Mouse (Mus musculus): ENCODE measurements around the gene Zswim8. TPM values are rescaled to one million over a fixed set of nuclear protein-coding genes. Genes with fewer than 3 reads are reported as not detected.

The Zswim8 gene
- polyA plus RNA-seq, 1 experiment from 2014 or later: 13.6 TPM

DNA sequence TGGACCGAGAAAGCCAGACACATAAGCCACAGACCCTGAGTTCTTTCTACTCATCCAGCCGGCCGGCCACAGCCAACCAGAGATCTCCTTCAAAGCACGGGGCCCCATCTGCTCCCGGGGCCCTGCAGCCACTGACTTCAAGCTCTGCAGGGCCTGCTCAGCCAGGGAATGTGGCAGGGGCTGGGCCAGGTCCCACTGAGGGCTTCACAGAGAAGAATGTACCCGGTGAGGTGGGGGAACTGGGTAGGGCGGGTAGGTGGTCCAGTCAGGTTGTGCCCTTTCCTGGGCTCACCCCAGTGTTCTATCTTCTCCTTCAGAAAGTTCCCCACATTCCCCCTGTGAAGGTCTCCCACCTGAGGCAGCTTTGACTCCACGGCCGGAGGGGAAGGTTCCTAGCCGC lies 11.1 kb downstream of the Zswim8 start:
- Histone ChIP-seq H3K9me3 (ENCODE audit: control insufficient read depth, low read length) (no peaks in the 10 kb centered on the region), H3K36me3 (ENCODE audit: control insufficient read depth, insufficient read depth, low read length) (peaks cover 65% of the 10 kb centered on the region), H3K27ac (replicated peaks) (no peak overlapping the region), H3K27me3 (ENCODE audit: control insufficient read depth, insufficient read depth, low read length) (no peaks in the 10 kb centered on the region), H3K9ac (ENCODE audit: low read length) (no peak overlapping the region), H3K4me3 (ENCODE audit: low read depth, low read length) (no peak overlapping the region), H3K4me1 (replicated peaks; ENCODE audit: control insufficient read depth, insufficient read depth) (no peaks in the 10 kb centered on the region), H3K4me2 (replicated peaks; ENCODE audit: low read depth) (no peak overlapping the region)
- DNase-seq (ENCODE audit: low spot score) (no peak), ATAC-seq (ENCODE audit: low FRiP score, low TSS enrichment) (no peak)
- 92% methylated on average over 10 of the region's 10 CpGs for WGBS
- TF ChIP-seq EP300 (optimal IDR thresholded peaks at IDR 0.05) (no peak), CTCF (IDR thresholded peaks at IDR 0.05; ENCODE audit: low read depth) (no peak)

DNA sequence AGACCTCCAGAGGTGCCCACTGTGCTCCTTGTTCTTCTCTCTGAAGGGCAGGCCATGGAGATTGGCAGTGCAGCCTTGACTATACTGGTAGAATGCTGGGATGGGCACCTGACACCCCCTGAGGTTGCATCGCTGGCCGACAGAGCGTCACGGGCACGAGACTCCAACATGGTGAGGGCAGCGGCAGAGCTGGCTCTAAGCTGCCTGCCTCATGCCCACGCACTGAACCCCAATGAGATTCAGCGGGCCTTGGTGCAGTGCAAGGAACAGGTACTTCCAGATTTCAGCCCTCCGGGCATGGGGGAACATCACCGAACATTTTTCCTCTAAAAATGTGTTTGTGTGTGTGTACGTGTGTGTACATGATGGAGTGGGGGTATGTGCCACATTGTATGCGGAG lies 12.4 kb downstream of the Zswim8 start:
- TF ChIP-seq EP300 (optimal IDR thresholded peaks at IDR 0.05) (no peak), CTCF (IDR thresholded peaks at IDR 0.05; ENCODE audit: low read depth) (no peak)
- no peak overlapping the region for H3K4me2 ChIP-seq (replicated peaks; ENCODE audit: low read depth)
- no peaks in the 10 kb centered on the region for H3K27me3 ChIP-seq (ENCODE audit: control insufficient read depth, insufficient read depth, low read length)
- no peak overlapping the region for H3K4me3 ChIP-seq (ENCODE audit: low read depth, low read length)
- H3K9ac ChIP-seq (ENCODE audit: low read length): no peak overlapping the region
- ATAC-seq (ENCODE audit: low FRiP score, low TSS enrichment) (no peak), DNase-seq (ENCODE audit: low spot score) (no peak)
- peaks cover 66% of the 10 kb centered on the region for H3K36me3 ChIP-seq (ENCODE audit: control insufficient read depth, insufficient read depth, low read length)
- H3K9me3 ChIP-seq (ENCODE audit: control insufficient read depth, low read length): no peaks in the 10 kb centered on the region
- H3K27ac ChIP-seq (replicated peaks): no peak overlapping the region
- no peaks in the 10 kb centered on the region for H3K4me1 ChIP-seq (replicated peaks; ENCODE audit: control insufficient read depth, insufficient read depth)
- 88% methylated on average over 12 of the region's 12 CpGs for WGBS

DNA sequence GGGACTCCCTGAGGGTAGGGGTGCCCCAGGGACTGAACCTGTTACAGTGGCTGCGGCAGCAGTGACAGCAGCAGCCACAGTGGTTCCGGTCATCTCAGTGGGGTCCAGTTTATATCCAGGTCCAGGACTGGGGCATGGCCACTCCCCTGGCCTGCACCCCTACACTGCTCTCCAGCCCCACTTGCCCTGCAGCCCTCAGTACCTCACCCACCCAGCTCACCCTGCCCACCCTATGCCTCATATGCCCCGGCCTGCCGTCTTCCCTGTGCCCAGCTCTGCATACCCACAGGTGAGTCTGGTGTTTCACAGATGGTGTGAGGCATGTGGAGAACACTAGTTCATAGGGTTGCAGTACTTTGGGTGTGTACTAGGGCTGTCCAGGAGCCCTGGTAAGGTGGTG lies 14.0 kb downstream of the Zswim8 start:
- peak; percentile 15; the same call in 1 of the 2 replicates for ATAC-seq (ENCODE audit: low FRiP score, low TSS enrichment)
- peaks cover 69% of the 10 kb centered on the region for H3K36me3 ChIP-seq (ENCODE audit: control insufficient read depth, insufficient read depth, low read length)
- H3K4me1 ChIP-seq (replicated peaks; ENCODE audit: control insufficient read depth, insufficient read depth): no peaks in the 10 kb centered on the region

GRCm38 (mm10) chr14:20723006-20723405 lies 15.7 kb downstream of the Zswim8 start:
- DNase-seq (ENCODE audit: low spot score): no peak
- Histone ChIP-seq H3K4me2 (replicated peaks; ENCODE audit: low read depth) (no peak overlapping the region), H3K4me1 (replicated peaks; ENCODE audit: control insufficient read depth, insufficient read depth) (no peaks in the 10 kb centered on the region), H3K36me3 (ENCODE audit: control insufficient read depth, insufficient read depth, low read length) (peaks cover 65% of the 10 kb centered on the region), H3K4me3 (ENCODE audit: low read depth, low read length) (no peak overlapping the region), H3K27me3 (ENCODE audit: control insufficient read depth, insufficient read depth, low read length) (no peaks in the 10 kb centered on the region), H3K9ac (ENCODE audit: low read length) (no peak overlapping the region), H3K27ac (replicated peaks) (no peak overlapping the region), H3K9me3 (ENCODE audit: control insufficient read depth, low read length) (no peaks in the 10 kb centered on the region)
- ATAC-seq (ENCODE audit: low FRiP score, low TSS enrichment): no peak
- 83% methylated on average over 12 of the region's 12 CpGs for WGBS
- TF ChIP-seq CTCF (IDR thresholded peaks at IDR 0.05; ENCODE audit: low read depth) (no peak), EP300 (optimal IDR thresholded peaks at IDR 0.05) (no peak)

More for the DNA sequence above, 14.0 kb downstream of the Zswim8 start:
- no peak overlapping the region for H3K4me2 ChIP-seq (replicated peaks; ENCODE audit: low read depth)
- WGBS: 79% methylated on average over 4 of the region's 4 CpGs
- no peaks in the 10 kb centered on the region for H3K9me3 ChIP-seq (ENCODE audit: control insufficient read depth, low read length)
- H3K27ac ChIP-seq (replicated peaks): no peak overlapping the region
- TF ChIP-seq CTCF (IDR thresholded peaks at IDR 0.05; ENCODE audit: low read depth) (no peak), EP300 (optimal IDR thresholded peaks at IDR 0.05) (no peak)
- H3K4me3 ChIP-seq (ENCODE audit: low read depth, low read length): no peak overlapping the region
- DNase-seq (ENCODE audit: low spot score): no peak
- H3K9ac ChIP-seq (ENCODE audit: low read length): no peak overlapping the region
- H3K27me3 ChIP-seq (ENCODE audit: control insufficient read depth, insufficient read depth, low read length): no peaks in the 10 kb centered on the region

GRCm38 (mm10) chr14:20724043-20724442 lies 16.7 kb downstream of the Zswim8 start:
- H3K27me3 ChIP-seq (ENCODE audit: control insufficient read depth, insufficient read depth, low read length): no peaks in the 10 kb centered on the region
- peaks cover 63% of the 10 kb centered on the region for H3K36me3 ChIP-seq (ENCODE audit: control insufficient read depth, insufficient read depth, low read length)
- no peak overlapping the region for H3K4me2 ChIP-seq (replicated peaks; ENCODE audit: low read depth)
- DNase-seq (ENCODE audit: low spot score): peak; percentile 66
- H3K4me1 ChIP-seq (replicated peaks; ENCODE audit: control insufficient read depth, insufficient read depth): no peaks in the 10 kb centered on the region
- WGBS: 14% methylated on average over 5 of the region's 5 CpGs
- TF ChIP-seq CTCF (IDR thresholded peaks at IDR 0.05; ENCODE audit: low read depth) (peak; percentile 88), EP300 (optimal IDR thresholded peaks at IDR 0.05) (no peak)
- no peaks in the 10 kb centered on the region for H3K9me3 ChIP-seq (ENCODE audit: control insufficient read depth, low read length)
- peak; percentile 21; the same call in 1 of the 2 replicates for ATAC-seq (ENCODE audit: low FRiP score, low TSS enrichment)
- H3K9ac ChIP-seq (ENCODE audit: low read length): no peak overlapping the region
- H3K27ac ChIP-seq (replicated peaks): no peak overlapping the region
- H3K4me3 ChIP-seq (ENCODE audit: low read depth, low read length): no peak overlapping the region

DNA sequence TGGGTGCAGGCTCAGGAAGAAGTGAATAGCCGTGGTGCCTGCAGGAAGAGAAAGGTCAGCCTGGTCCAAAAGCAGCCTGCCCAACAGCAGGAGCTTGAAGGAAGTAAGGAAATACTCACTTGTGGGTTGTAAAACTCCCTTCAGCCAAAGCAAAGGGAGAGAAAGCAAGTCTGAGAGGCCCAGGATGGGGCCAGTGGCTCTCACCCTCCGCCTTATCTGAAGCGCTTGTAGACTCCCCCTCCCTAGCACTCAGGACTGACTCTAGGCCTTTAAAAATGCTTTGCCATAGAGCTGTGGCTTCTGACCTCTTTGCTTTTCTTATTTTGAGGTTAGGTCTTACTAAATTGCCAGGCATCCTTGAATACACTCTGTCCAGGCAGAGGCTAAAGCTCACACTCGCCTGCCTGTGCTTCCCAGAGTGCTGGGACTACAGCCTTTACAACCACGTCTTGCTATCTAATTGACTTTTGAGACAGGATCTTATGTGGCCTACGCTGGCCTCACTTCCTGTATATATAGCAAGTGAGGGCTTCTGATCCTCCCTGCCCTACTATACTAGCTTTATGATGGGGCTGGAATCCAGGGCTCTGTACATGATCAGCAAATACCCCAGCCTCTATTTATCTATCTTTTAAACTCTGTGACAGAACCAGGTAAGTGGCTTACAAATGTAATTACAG lies 18.4 kb downstream of the Zswim8 start:
- ATAC-seq (ENCODE audit: low FRiP score, low TSS enrichment): no peak
- no peaks in the 10 kb centered on the region for H3K9me3 ChIP-seq (ENCODE audit: control insufficient read depth, low read length)
- H3K27ac ChIP-seq (replicated peaks): no peak overlapping the region; the same call in 1 of the 2 replicates
- H3K4me3 ChIP-seq (ENCODE audit: low read depth, low read length): no peak overlapping the region
- no peaks in the 10 kb centered on the region for H3K27me3 ChIP-seq (ENCODE audit: control insufficient read depth, insufficient read depth, low read length)
- DNase-seq (ENCODE audit: low spot score): no peak
- H3K4me1 ChIP-seq (replicated peaks; ENCODE audit: control insufficient read depth, insufficient read depth): no peaks in the 10 kb centered on the region
- WGBS: 70% methylated on average over 6 of the region's 6 CpGs
- TF ChIP-seq CTCF (IDR thresholded peaks at IDR 0.05; ENCODE audit: low read depth) (no peak), EP300 (optimal IDR thresholded peaks at IDR 0.05) (no peak)
- no peak overlapping the region for H3K4me2 ChIP-seq (replicated peaks; ENCODE audit: low read depth)
- H3K36me3 ChIP-seq (ENCODE audit: control insufficient read depth, insufficient read depth, low read length): peaks cover 64% of the 10 kb centered on the region
- H3K9ac ChIP-seq (ENCODE audit: low read length): no peak overlapping the region
